Mouse (Mus musculus): ENCODE results near the gene Acacb. TPM values are rescaled to one million over a fixed set of nuclear protein-coding genes. Genes with fewer than 3 reads are reported as not detected.

The Acacb gene
- polyA plus RNA-seq, 1 experiment from 2014 or later = 1.3 TPM

DNA sequence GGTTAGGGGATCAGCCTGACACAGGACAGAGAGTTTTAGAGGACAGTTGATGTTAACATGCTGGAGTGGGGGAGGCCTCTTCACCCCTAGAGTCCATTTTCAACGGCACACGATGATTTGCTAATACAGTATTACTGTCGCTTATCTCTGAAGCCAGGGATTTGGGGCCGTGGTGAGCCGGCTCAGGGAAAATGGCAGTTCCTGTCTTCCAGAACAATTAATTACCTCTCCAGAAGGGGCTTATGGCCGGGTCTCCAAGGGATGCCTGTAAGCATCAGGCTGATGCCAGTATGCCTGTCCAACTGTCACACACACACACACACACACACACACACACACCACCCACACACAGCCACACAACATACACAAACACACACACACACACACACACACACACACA is 136.0 kb downstream of the Acacb start:
- Histone ChIP-seq H3K9me3 (ENCODE audit: control insufficient read depth, low read length) (no peaks in the 10 kb centered on the region), H3K27me3 (ENCODE audit: control insufficient read depth, insufficient read depth, low read length) (no peaks in the 10 kb centered on the region; the same call in 1 of the 2 replicates), H3K36me3 (ENCODE audit: control insufficient read depth, insufficient read depth, low read length) (no peaks in the 10 kb centered on the region), H3K9ac (ENCODE audit: low read length) (no peak overlapping the region), H3K4me1 (replicated peaks; ENCODE audit: control insufficient read depth, insufficient read depth) (no peaks in the 10 kb centered on the region), H3K27ac (replicated peaks) (no peak overlapping the region), H3K4me3 (ENCODE audit: low read depth, low read length) (no peak overlapping the region), H3K4me2 (replicated peaks; ENCODE audit: low read depth) (no peak overlapping the region)
- whole genome bisulfite sequencing = 37% methylated on average over 6 of the region's 6 CpGs
- TF ChIP-seq CTCF (IDR thresholded peaks at IDR 0.05; ENCODE audit: low read depth) (no peak), EP300 (optimal IDR thresholded peaks at IDR 0.05) (no peak)
- DNase-seq (ENCODE audit: low spot score) (no peak), ATAC-seq (ENCODE audit: low FRiP score, low TSS enrichment) (no peak)

DNA sequence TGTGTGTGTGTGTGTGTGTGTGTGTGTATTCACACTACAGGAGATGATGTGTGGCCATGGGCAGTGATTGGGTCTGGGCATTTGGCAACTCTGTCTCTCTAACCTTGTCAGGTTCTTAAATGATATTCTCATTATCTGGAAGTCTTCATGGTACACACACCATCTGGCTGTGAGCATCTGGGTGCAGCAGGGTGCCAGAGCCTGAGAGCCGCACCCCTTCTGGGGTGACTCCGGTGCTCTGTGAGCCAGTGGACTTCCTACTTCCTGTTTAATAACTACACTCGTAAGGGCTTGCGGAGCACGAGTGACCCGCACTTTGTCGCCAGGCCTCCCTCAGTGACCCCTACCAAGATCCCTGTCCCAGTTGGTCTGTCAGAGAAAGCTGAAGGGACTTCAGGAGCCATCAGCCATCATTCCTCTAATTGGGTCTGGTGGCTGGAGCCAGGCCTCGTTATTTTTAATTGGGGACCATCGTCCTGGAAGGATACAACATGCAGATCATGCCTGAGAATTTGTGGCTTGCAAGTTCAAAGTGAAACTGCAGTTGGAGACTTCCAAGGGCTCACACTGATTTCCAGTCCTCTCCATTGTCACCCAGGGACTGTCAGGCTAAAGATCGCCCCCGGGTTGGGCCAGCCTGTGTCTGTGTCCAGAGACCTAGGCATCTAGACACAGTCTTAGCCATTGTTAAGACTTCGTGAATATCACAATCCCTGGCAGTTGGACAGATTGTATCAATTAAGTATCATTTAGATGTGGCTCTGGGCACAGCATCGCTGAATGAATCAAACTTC is 138.5 kb downstream of the Acacb start:
- Histone ChIP-seq H3K4me3 (ENCODE audit: low read depth, low read length) (no peak overlapping the region), H3K4me1 (replicated peaks; ENCODE audit: control insufficient read depth, insufficient read depth) (no peaks in the 10 kb centered on the region), H3K27ac (replicated peaks) (no peak overlapping the region), H3K9me3 (ENCODE audit: control insufficient read depth, low read length) (no peaks in the 10 kb centered on the region), H3K4me2 (replicated peaks; ENCODE audit: low read depth) (no peak overlapping the region), H3K9ac (ENCODE audit: low read length) (no peak overlapping the region), H3K36me3 (ENCODE audit: control insufficient read depth, insufficient read depth, low read length) (no peaks in the 10 kb centered on the region), H3K27me3 (ENCODE audit: control insufficient read depth, insufficient read depth, low read length) (no peaks in the 10 kb centered on the region)
- 76% methylated on average over 13 of the region's 13 CpGs for WGBS
- no peak for DNase-seq (ENCODE audit: low spot score)
- 0 out of 2 replicates have a peak, but pooled peaks have one; percentile 45 for ATAC-seq (ENCODE audit: low FRiP score, low TSS enrichment)
- TF ChIP-seq CTCF (IDR thresholded peaks at IDR 0.05; ENCODE audit: low read depth) (no peak), EP300 (optimal IDR thresholded peaks at IDR 0.05) (no peak)

DNA sequence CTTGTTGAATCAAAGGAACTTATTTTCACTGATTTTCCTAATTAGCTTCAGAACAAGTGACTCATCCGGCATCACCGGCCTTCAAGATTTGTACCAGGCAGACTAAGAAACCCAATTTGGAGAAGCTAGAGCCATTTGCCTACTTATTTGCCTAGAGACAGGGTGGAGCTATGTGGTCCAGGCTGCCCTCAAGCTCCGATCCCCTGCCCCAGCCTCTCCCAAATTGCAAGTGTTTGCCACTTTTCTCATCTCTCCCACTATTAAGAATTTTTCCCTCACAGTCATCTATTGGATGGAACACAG is 139.0 kb downstream of the Acacb start:
- no peak overlapping the region for H3K4me3 ChIP-seq (ENCODE audit: low read depth, low read length)
- H3K36me3 ChIP-seq (ENCODE audit: control insufficient read depth, insufficient read depth, low read length) = no peaks in the 10 kb centered on the region
- no peaks in the 10 kb centered on the region for H3K9me3 ChIP-seq (ENCODE audit: control insufficient read depth, low read length)
- WGBS = 84% methylated on average over 3 of the region's 3 CpGs
- H3K27me3 ChIP-seq (ENCODE audit: control insufficient read depth, insufficient read depth, low read length) = no peaks in the 10 kb centered on the region
- H3K27ac ChIP-seq (replicated peaks) = no peak overlapping the region
- no peak for DNase-seq (ENCODE audit: low spot score)
- no peaks in the 10 kb centered on the region for H3K4me1 ChIP-seq (replicated peaks; ENCODE audit: control insufficient read depth, insufficient read depth)
- H3K4me2 ChIP-seq (replicated peaks; ENCODE audit: low read depth) = no peak overlapping the region
- no peak for ATAC-seq (ENCODE audit: low FRiP score, low TSS enrichment)
- TF ChIP-seq CTCF (IDR thresholded peaks at IDR 0.05; ENCODE audit: low read depth) = no peak
- TF ChIP-seq EP300 (optimal IDR thresholded peaks at IDR 0.05) = no peak
- no peak overlapping the region for H3K9ac ChIP-seq (ENCODE audit: low read length)

DNA sequence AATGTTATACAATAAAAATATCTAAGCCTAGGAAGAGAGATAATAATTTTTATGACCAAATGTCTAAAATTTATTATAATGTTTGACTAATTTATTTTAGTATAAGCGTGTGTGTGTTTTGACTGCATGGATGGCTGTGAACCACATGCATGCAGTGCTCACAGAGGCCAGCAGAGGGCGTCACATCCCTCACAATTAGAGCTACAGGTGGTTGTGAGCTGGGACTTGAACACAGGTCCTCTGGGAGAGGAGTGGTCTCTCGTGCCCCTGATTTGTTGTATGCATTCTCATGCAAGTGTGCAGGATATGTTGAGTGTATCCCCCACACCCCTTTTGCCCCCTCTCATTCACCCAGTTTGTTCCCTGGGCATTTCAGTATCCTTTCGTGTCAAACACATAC is 139.8 kb downstream of the Acacb start:
- Histone ChIP-seq H3K4me2 (replicated peaks; ENCODE audit: low read depth) (no peak overlapping the region), H3K9me3 (ENCODE audit: control insufficient read depth, low read length) (no peaks in the 10 kb centered on the region), H3K36me3 (ENCODE audit: control insufficient read depth, insufficient read depth, low read length) (no peaks in the 10 kb centered on the region), H3K27ac (replicated peaks) (no peak overlapping the region), H3K9ac (ENCODE audit: low read length) (no peak overlapping the region), H3K4me1 (replicated peaks; ENCODE audit: control insufficient read depth, insufficient read depth) (no peaks in the 10 kb centered on the region), H3K27me3 (ENCODE audit: control insufficient read depth, insufficient read depth, low read length) (no peaks in the 10 kb centered on the region), H3K4me3 (ENCODE audit: low read depth, low read length) (no peak overlapping the region)
- WGBS = 74% methylated on average over 4 of the region's 4 CpGs
- DNase-seq (ENCODE audit: low spot score) = no peak
- ATAC-seq (ENCODE audit: low FRiP score, low TSS enrichment) = no peak
- TF ChIP-seq CTCF (IDR thresholded peaks at IDR 0.05; ENCODE audit: low read depth) (peak; percentile 53), EP300 (optimal IDR thresholded peaks at IDR 0.05) (no peak)

GRCm38 (mm10) chr5:114286872-114287571 is 140.7 kb downstream of the Acacb start:
- no peaks in the 10 kb centered on the region for H3K27me3 ChIP-seq (ENCODE audit: control insufficient read depth, insufficient read depth, low read length)
- H3K9ac ChIP-seq (ENCODE audit: low read length) = no peak overlapping the region
- no peak overlapping the region for H3K4me3 ChIP-seq (ENCODE audit: low read depth, low read length)
- ATAC-seq (ENCODE audit: low FRiP score, low TSS enrichment) (peak; percentile 62), DNase-seq (ENCODE audit: low spot score) (peak; percentile 57)
- WGBS = 64% methylated on average over 16 of the region's 16 CpGs
- TF ChIP-seq EP300 (optimal IDR thresholded peaks at IDR 0.05) = no peak
- TF ChIP-seq CTCF (IDR thresholded peaks at IDR 0.05; ENCODE audit: low read depth) = no peak
- no peaks in the 10 kb centered on the region for H3K36me3 ChIP-seq (ENCODE audit: control insufficient read depth, insufficient read depth, low read length)
- no peaks in the 10 kb centered on the region for H3K4me1 ChIP-seq (replicated peaks; ENCODE audit: control insufficient read depth, insufficient read depth)
- H3K27ac ChIP-seq (replicated peaks) = no peak overlapping the region
- H3K4me2 ChIP-seq (replicated peaks; ENCODE audit: low read depth) = no peak overlapping the region
- H3K9me3 ChIP-seq (ENCODE audit: control insufficient read depth, low read length) = no peaks in the 10 kb centered on the region

- H3K27me3 ChIP-seq (ENCODE audit: control insufficient read depth, insufficient read depth, low read length) = no peaks in the 10 kb centered on the region
- H3K9ac ChIP-seq (ENCODE audit: low read length) = no peak overlapping the region
- ATAC-seq (ENCODE audit: low FRiP score, low TSS enrichment) = no peak
- no peaks in the 10 kb centered on the region for H3K9me3 ChIP-seq (ENCODE audit: control insufficient read depth, low read length)
- 82% methylated on average over 5 of the region's 5 CpGs for WGBS
- no peaks in the 10 kb centered on the region for H3K4me1 ChIP-seq (replicated peaks; ENCODE audit: control insufficient read depth, insufficient read depth)
- no peak overlapping the region for H3K27ac ChIP-seq (replicated peaks)
- H3K4me3 ChIP-seq (ENCODE audit: low read depth, low read length) = no peak overlapping the region
- DNase-seq (ENCODE audit: low spot score) = no peak
- no peaks in the 10 kb centered on the region for H3K36me3 ChIP-seq (ENCODE audit: control insufficient read depth, insufficient read depth, low read length)
- TF ChIP-seq EP300 (optimal IDR thresholded peaks at IDR 0.05) = no peak
- TF ChIP-seq CTCF (IDR thresholded peaks at IDR 0.05; ENCODE audit: low read depth) = no peak
- H3K4me2 ChIP-seq (replicated peaks; ENCODE audit: low read depth) = no peak overlapping the region
These were observed 142.1 kb downstream of the Acacb start for GRCm38 (mm10) chr5:114288396-114288795.
